Mouse (Mus musculus) embryonic facial prominence, embryonic 12.5 days (tissue): ENCODE measurements around the gene Hspb8. TPM values are rescaled to one million over a fixed set of nuclear protein-coding genes. Genes with fewer than 3 reads are reported as not detected.
"Not testable (repeated sequence)": the region's sequence is repeated elsewhere in the genome, so short reads cannot be mapped to it uniquely, and the experiment has no call there.

ENCODE experiments used
- ATAC-seq: fragments of 200-750 bp; cut with Nextera tagmentation; 2 replicates; pipeline ENCODE4 v1.8.0; 2017; ENCODE audit not compliant: insufficient number of reproducible peaks, insufficient read depth, low FRiP score, low TSS enrichment
- H3K27ac ChIP-seq: fragments of 300-500 bp; sonication (generic); 2 replicates; pipeline ENCODE4 v1.5.1; 2016; ENCODE audit warnings: mild to moderate bottlenecking
- H3K27me3 ChIP-seq: fragments of 300-500 bp; sonication (generic); 2 replicates; pipeline ENCODE4 v1.6.1; 2016; ENCODE audit warnings: mild to moderate bottlenecking, moderate library complexity
- H3K36me3 ChIP-seq: fragments of 300-500 bp; sonication (generic); 2 replicates; pipeline ENCODE4 v1.6.1; 2016; ENCODE audit warnings: mild to moderate bottlenecking
- H3K4me1 ChIP-seq: fragments of 300-500 bp; sonication (generic); 2 replicates; pipeline ENCODE4 v1.6.1; 2016
- H3K4me2 ChIP-seq: fragments of 300-500 bp; sonication (generic); replicated peaks from 2 replicates; pipeline ENCODE4 v1.6.1; 2016; ENCODE audit warnings: mild to moderate bottlenecking, moderate library complexity
- H3K4me3 ChIP-seq: fragments of 300-500 bp; sonication (generic); 2 replicates; pipeline ENCODE4 v1.5.1; 2016; ENCODE audit warnings: mild to moderate bottlenecking
- H3K9ac ChIP-seq: fragments of 300-500 bp; sonication (generic); 2 replicates; pipeline ENCODE4 v1.6.1; 2016; ENCODE audit warnings: mild to moderate bottlenecking, moderate library complexity
- H3K9me3 ChIP-seq: fragments of 300-500 bp; sonication (generic); 2 replicates; pipeline ENCODE4 v1.6.1; 2016; ENCODE audit warnings: mild to moderate bottlenecking, moderate library complexity
- WGBS: fragments of 180-500 bp; shearing (Covaris S2); methylation state at CpG from one replicate; pipeline ENCODE4 v1.1.7; 2016; 5-methylcytosine and 5-hydroxymethylcytosine counted together
- polyA plus RNA-seq: library from polyadenylated mRNA; unstranded; fragments of >200 nt; fragmentation: Nextera tagmentation; extraction: Ambion mirVana; gene quantifications from 2 replicates; pipeline ENCODE4 v1.2.1, GENCODE M21; 2016

The Hspb8 gene
- polyA plus RNA-seq, 1 experiment from 2014 or later = 8.1 TPM

DNA sequence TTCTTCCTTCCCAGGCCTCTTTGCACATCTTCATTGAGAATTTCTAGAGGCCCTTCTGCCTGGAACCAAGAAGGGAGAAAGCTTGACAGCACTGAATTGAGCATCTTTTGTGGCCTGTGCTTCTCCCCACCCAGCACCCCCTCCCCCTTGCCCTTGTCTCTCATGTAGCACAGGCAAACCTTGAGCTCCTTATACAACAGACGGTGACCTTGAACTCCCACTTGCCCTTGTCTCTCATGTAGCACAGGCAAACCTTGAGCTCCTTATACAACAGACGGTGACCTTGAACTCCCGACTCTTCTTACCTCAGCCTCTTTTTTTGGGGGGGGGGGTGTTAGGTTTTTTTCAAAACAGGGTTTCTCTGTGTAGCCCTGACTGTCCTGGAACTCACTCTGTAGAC is 3.0 kb upstream of the Hspb8 start:
- not testable (repeated sequence) for H3K9ac ChIP-seq, H3K4me3 ChIP-seq, H3K36me3 ChIP-seq, H3K9me3 ChIP-seq, H3K27me3 ChIP-seq, ATAC-seq, H3K27ac ChIP-seq, H3K4me2 ChIP-seq
- peaks cover 13% of the 10 kb centered on the region for H3K4me1 ChIP-seq
- 77% methylated on average over 3 of the region's 3 CpGs for WGBS

GRCm38 (mm10) chr5:116425273-116425672 is 2.6 kb upstream of the Hspb8 start:
- Histone ChIP-seq H3K4me1 (peaks cover 17% of the 10 kb centered on the region), H3K9me3 (no peaks in the 10 kb centered on the region), H3K36me3 (no peaks in the 10 kb centered on the region), H3K27me3 (no peaks in the 10 kb centered on the region; the same call in 1 of the 2 replicates), H3K27ac (no peak overlapping the region), H3K4me2 (no peak overlapping the region), H3K9ac (no peak overlapping the region), H3K4me3 (no peak overlapping the region)
- WGBS = 51% methylated on average over 7 of the region's 7 CpGs
- ATAC-seq = no peak

GRCm38 (mm10) chr5:116423746-116424145 is 1.1 kb upstream of the Hspb8 start:
- no peaks in the 10 kb centered on the region for H3K9me3 ChIP-seq
- WGBS = 75% methylated on average over 8 of the region's 8 CpGs
- ATAC-seq = no peak
- no peaks in the 10 kb centered on the region; the same call in 1 of the 2 replicates for H3K27me3 ChIP-seq
- H3K4me2 ChIP-seq = no peak overlapping the region
- H3K9ac ChIP-seq = no peak overlapping the region
- peaks cover 20% of the 10 kb centered on the region for H3K4me1 ChIP-seq
- H3K27ac ChIP-seq = no peak overlapping the region
- H3K36me3 ChIP-seq = no peaks in the 10 kb centered on the region
- H3K4me3 ChIP-seq = no peak overlapping the region

GRCm38 (mm10) chr5:116421791-116422481 is 728 bp downstream of the Hspb8 start:
- ATAC-seq = no peak
- Histone ChIP-seq H3K9me3 (no peaks in the 10 kb centered on the region), H3K27me3 (no peaks in the 10 kb centered on the region; the same call in 1 of the 2 replicates), H3K4me1 (peaks cover 20% of the 10 kb centered on the region), H3K4me3 (peak overlapping the region; percentile 30), H3K4me2 (peak overlapping the region; percentile 58), H3K36me3 (no peaks in the 10 kb centered on the region), H3K27ac (0 out of 2 replicates have a peak overlapping the region, but pooled peaks have one; percentile 46), H3K9ac (peak overlapping the region; percentile 24; the same call in 1 of the 2 replicates)
- WGBS = 49% methylated on average over 22 of the region's 22 CpGs

DNA sequence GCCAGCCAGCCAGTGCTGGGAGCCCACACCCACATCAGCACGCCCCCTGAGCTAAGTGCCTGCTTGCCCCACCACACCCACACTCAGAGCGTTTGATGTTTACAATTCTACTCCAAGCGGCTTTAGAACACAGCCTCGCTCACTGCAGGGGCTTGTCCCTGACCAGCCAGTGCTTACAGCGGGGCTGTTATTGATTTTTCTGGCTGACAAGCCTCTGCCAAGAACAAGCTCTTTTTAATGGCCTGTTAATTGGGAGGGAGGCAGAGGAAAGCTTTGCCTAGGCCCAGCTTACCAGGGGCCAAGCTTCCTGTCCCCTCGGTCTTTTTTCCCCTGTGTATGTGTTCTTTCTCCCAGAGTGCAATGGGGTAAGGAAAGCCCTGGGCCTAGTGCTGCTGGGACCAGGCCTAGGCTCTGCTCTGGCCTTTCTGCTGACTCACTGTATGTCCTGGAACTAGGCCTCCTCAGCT is 1.9 kb downstream of the Hspb8 start:
- no peak overlapping the region for H3K9ac ChIP-seq

DNA sequence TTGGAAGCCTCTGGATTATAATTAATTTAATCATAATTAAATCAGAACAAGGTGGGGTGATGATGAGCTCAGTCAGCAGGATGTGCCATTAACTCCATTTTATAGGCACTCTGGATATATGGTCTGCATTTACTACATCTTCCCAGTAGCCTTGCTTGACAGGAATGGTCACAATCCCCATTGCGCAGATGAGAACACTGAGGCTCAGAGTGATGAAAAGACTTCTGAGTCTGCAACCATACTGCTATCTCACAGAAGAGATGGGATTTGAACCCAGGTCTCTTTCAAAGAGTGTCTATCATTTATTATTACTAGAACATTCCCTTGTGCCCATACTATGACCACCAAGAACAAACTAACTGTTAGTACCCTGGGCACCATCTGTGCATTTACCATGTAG is 2.5 kb downstream of the Hspb8 start:
- no peak for ATAC-seq
- Histone ChIP-seq H3K4me3 (no peak overlapping the region), H3K27ac (no peak overlapping the region), H3K36me3 (no peaks in the 10 kb centered on the region), H3K9ac (no peak overlapping the region), H3K9me3 (no peaks in the 10 kb centered on the region), H3K4me1 (peaks cover 26% of the 10 kb centered on the region), H3K4me2 (peak overlapping the region; percentile 26; the same call in 1 of the 2 replicates), H3K27me3 (no peaks in the 10 kb centered on the region; the same call in 1 of the 2 replicates)
- WGBS = 88% methylated on average over 1 of the region's 1 CpGs

More for the DNA sequence above, 1.9 kb downstream of the Hspb8 start:
- WGBS = 16% methylated on average over 6 of the region's 6 CpGs
- H3K4me1 ChIP-seq = peaks cover 26% of the 10 kb centered on the region
- H3K4me2 ChIP-seq = peak overlapping the region; percentile 26; the same call in 1 of the 2 replicates
- no peaks in the 10 kb centered on the region; the same call in 1 of the 2 replicates for H3K27me3 ChIP-seq
- H3K36me3 ChIP-seq = no peaks in the 10 kb centered on the region
- H3K4me3 ChIP-seq = 0 out of 2 replicates have a peak overlapping the region, but pooled peaks have one; percentile 2
- H3K9me3 ChIP-seq = no peaks in the 10 kb centered on the region
- no peak for ATAC-seq
- peak overlapping the region; percentile 51; the same call in 1 of the 2 replicates for H3K27ac ChIP-seq

GRCm38 (mm10) chr5:116419322-116420045 is 3.2 kb downstream of the Hspb8 start:
- no peaks in the 10 kb centered on the region for H3K36me3 ChIP-seq
- no peak for ATAC-seq
- H3K4me3 ChIP-seq = no peak overlapping the region
- H3K9me3 ChIP-seq = no peaks in the 10 kb centered on the region
- WGBS = 67% methylated on average over 6 of the region's 6 CpGs
- peaks cover 26% of the 10 kb centered on the region for H3K4me1 ChIP-seq
- H3K27me3 ChIP-seq = no peaks in the 10 kb centered on the region; the same call in 1 of the 2 replicates
- H3K9ac ChIP-seq = no peak overlapping the region
- H3K4me2 ChIP-seq = 0 out of 2 replicates have a peak overlapping the region, but pooled peaks have one; percentile 13
- no peak overlapping the region for H3K27ac ChIP-seq

DNA sequence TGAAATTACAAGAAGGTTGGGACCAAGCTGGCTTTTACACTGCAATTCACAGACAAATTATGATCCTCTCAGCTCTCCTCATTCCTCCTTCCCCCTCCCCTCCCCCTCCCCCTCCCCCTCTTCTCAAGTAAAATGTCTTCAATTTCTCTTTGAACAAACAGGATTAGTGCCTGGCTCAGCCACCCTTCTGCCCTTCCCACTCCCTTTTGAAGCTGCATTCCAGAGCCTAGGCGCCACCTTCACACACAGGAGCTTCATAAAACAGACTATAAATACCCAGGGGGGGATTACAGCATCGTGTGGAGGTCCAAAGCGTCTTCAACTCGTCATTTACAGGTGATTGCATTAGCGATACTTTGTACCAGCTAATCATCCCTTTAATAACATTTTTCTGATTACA is 6.5 kb downstream of the Hspb8 start:
- Histone ChIP-seq H3K9me3 (no peaks in the 10 kb centered on the region), H3K27ac (no peak overlapping the region), H3K4me1 (peaks cover 15% of the 10 kb centered on the region), H3K4me3 (no peak overlapping the region), H3K27me3 (no peaks in the 10 kb centered on the region), H3K36me3 (no peaks in the 10 kb centered on the region), H3K4me2 (no peak overlapping the region), H3K9ac (no peak overlapping the region)
- no peak for ATAC-seq
- WGBS = 19% methylated on average over 5 of the region's 5 CpGs

GRCm38 (mm10) chr5:116409689-116410590 is 12.7 kb downstream of the Hspb8 start:
- H3K4me3 ChIP-seq = no peak overlapping the region
- no peaks in the 10 kb centered on the region for H3K9me3 ChIP-seq
- 0 out of 2 replicates have a peak overlapping the region, but pooled peaks have one; percentile 26 for H3K27ac ChIP-seq
- WGBS = 6% methylated on average over 16 of the region's 16 CpGs
- no peaks in the 10 kb centered on the region for H3K27me3 ChIP-seq
- H3K4me1 ChIP-seq = peaks cover 22% of the 10 kb centered on the region
- no peak for ATAC-seq
- H3K4me2 ChIP-seq = peak overlapping the region; percentile 4; the same call in 1 of the 2 replicates
- H3K9ac ChIP-seq = no peak overlapping the region
- H3K36me3 ChIP-seq = no peaks in the 10 kb centered on the region

- no peak for ATAC-seq
- H3K27ac ChIP-seq = no peak overlapping the region
- 68% methylated on average over 9 of the region's 9 CpGs for WGBS
- peaks cover 22% of the 10 kb centered on the region for H3K4me1 ChIP-seq
- no peaks in the 10 kb centered on the region for H3K9me3 ChIP-seq
- no peak overlapping the region for H3K4me3 ChIP-seq
- no peaks in the 10 kb centered on the region for H3K27me3 ChIP-seq
- no peak overlapping the region for H3K9ac ChIP-seq
- H3K36me3 ChIP-seq = no peaks in the 10 kb centered on the region
- no peak overlapping the region for H3K4me2 ChIP-seq
Observed at GRCm38 (mm10) chr5:116408965-116409364, 13.7 kb downstream of the Hspb8 start.

DNA sequence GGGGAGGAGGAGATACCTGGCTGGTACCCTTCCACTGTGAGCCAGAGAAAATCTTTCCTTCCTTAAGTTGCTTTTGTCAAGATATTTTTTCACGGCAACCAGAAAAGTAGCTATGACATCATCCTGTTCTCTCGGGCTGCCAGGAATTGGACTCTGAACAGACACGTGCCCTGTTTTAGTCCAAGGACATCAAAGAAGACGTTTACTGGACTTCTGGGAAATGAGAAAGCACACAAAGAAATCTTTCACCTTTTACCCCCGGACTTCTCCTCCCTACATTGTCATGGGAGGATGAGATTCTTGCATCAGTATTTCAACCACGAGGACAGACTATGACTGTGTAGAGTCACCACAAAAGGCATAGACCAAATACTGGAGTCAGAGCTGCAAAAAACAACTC is 14.7 kb downstream of the Hspb8 start:
- Histone ChIP-seq H3K9me3 (no peaks in the 10 kb centered on the region), H3K9ac (no peak overlapping the region), H3K36me3 (no peaks in the 10 kb centered on the region), H3K27ac (no peak overlapping the region), H3K27me3 (no peaks in the 10 kb centered on the region), H3K4me2 (no peak overlapping the region), H3K4me1 (peaks cover 22% of the 10 kb centered on the region), H3K4me3 (no peak overlapping the region)
- ATAC-seq = no peak
- 34% methylated on average over 6 of the region's 6 CpGs for WGBS
